Mouse (Mus musculus): ENCODE measurements at regions not wholly inside any gene's neighbourhood (a gene's known extent, or its start where the extent isn't known, plus 50 kb on each side); places are given as distances from the start of the nearest gene placed in this dataset.

DNA sequence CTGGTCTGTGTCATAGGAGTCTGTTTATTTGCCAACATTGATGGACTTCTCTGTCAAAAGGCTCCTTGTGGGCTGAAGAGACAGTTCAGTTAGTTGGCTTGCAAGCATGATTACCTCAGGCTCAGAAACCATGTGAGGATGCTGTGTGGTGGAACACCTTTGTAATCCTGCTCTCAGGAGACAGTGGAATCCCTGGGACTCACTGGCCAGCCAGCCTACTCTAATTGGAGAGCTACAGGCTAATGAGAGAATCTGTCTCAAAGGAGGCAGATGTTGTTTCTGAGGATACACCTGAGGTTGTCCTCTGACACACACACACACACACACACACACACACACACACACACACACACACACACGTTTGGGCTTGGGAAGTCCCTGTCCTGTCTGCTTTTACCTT is 51.1 kb upstream of the Atp1b1 start:
- no peak for TF ChIP-seq CTCF (IDR thresholded peaks at IDR 0.05; ENCODE audit: low read depth, low read length)
- no peak for TF ChIP-seq POLR2A (IDR thresholded peaks at IDR 0.05; ENCODE audit: borderline replicate concordance, low read depth, low read length)
